Mouse (Mus musculus): ENCODE results near the gene Mylk. TPM values are rescaled to one million over a fixed set of nuclear protein-coding genes. Genes with fewer than 3 reads are reported as not detected.

Mylk gene
- polyA plus RNA-seq, 1 experiment from 2014 or later = 262 TPM

GRCm38 (mm10) chr16:34960866-34961582, 216.0 kb downstream of the Mylk start:
- Histone ChIP-seq H3K4me1 (ENCODE audit: control insufficient read depth, insufficient read depth, low read length) (peaks cover 51% of the 10 kb centered on the region), H3K27ac (ENCODE audit: low read length) (peak overlapping the region; percentile 83), H3K4me3 (ENCODE audit: low read depth, low read length) (no peak overlapping the region), H3K9ac (replicated peaks; ENCODE audit: low read depth, low read length) (no peak overlapping the region), H3K36me3 (ENCODE audit: control insufficient read depth, insufficient read depth, low read length) (peaks cover 7% of the 10 kb centered on the region), H3K9me3 (ENCODE audit: control insufficient read depth, low read depth, low read length) (no peaks in the 10 kb centered on the region), H3K4me2 (replicated peaks; ENCODE audit: low read depth, low read length) (no peak overlapping the region), H3K27me3 (ENCODE audit: control insufficient read depth, insufficient read depth, low read length) (no peaks in the 10 kb centered on the region)
- WGBS = 34% methylated on average over 9 of the region's 9 CpGs
- ATAC-seq (ENCODE audit: insufficient number of reproducible peaks, insufficient read depth, low FRiP score, low read depth) = no peak

- Histone ChIP-seq H3K4me2 (replicated peaks; ENCODE audit: low read depth, low read length) (no peak overlapping the region), H3K27ac (ENCODE audit: low read length) (peak overlapping the region; percentile 75; the same call in 1 of the 2 replicates), H3K4me1 (ENCODE audit: control insufficient read depth, insufficient read depth, low read length) (peaks cover 63% of the 10 kb centered on the region), H3K9me3 (ENCODE audit: control insufficient read depth, low read depth, low read length) (no peaks in the 10 kb centered on the region), H3K4me3 (ENCODE audit: low read depth, low read length) (no peak overlapping the region), H3K36me3 (ENCODE audit: control insufficient read depth, insufficient read depth, low read length) (peaks cover 7% of the 10 kb centered on the region), H3K27me3 (ENCODE audit: control insufficient read depth, insufficient read depth, low read length) (no peaks in the 10 kb centered on the region), H3K9ac (replicated peaks; ENCODE audit: low read depth, low read length) (no peak overlapping the region)
- WGBS = 47% methylated on average over 4 of the region's 4 CpGs
- ATAC-seq (ENCODE audit: insufficient number of reproducible peaks, insufficient read depth, low FRiP score, low read depth) = no peak
Measured at GRCm38 (mm10) chr16:34962322-34962721, 217.3 kb downstream of the Mylk start.

GRCm38 (mm10) chr16:34963008-34963407, 218.0 kb downstream of the Mylk start:
- Histone ChIP-seq H3K36me3 (ENCODE audit: control insufficient read depth, insufficient read depth, low read length) (peaks cover 7% of the 10 kb centered on the region), H3K27me3 (ENCODE audit: control insufficient read depth, insufficient read depth, low read length) (no peaks in the 10 kb centered on the region), H3K4me3 (ENCODE audit: low read depth, low read length) (no peak overlapping the region), H3K4me1 (ENCODE audit: control insufficient read depth, insufficient read depth, low read length) (peaks cover 62% of the 10 kb centered on the region), H3K9ac (replicated peaks; ENCODE audit: low read depth, low read length) (no peak overlapping the region), H3K27ac (ENCODE audit: low read length) (peak overlapping the region; percentile 18; the same call in 1 of the 2 replicates), H3K9me3 (ENCODE audit: control insufficient read depth, low read depth, low read length) (no peaks in the 10 kb centered on the region), H3K4me2 (replicated peaks; ENCODE audit: low read depth, low read length) (no peak overlapping the region)
- no peak for ATAC-seq (ENCODE audit: insufficient number of reproducible peaks, insufficient read depth, low FRiP score, low read depth)
- 40% methylated on average over 4 of the region's 4 CpGs for WGBS

DNA sequence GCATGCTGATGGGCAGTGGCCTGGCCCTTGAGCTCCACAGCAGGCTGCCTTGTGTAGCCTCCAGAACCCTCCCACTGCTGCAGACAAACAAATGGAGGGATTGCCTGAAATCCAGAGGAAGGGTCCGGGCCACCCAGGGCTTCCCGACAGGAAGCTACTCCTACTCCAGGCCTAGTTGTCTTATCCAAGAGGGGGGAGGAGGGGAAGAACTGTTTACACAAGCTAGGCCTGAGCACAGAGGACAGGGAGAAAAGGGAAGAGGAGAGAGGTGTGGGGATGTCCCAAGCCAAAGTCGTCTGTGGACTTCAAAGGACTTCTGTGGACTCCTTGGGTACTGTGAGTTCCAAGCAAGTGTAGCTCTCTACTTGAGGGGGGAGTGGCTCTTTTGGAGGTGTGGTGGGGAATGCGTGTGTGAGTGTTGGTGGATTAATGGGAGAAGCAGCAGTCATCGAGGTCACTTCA, 221.6 kb downstream of the Mylk start:
- ATAC-seq (ENCODE audit: insufficient number of reproducible peaks, insufficient read depth, low FRiP score, low read depth) = peak; percentile 48; the same call in 1 of the 2 replicates
- WGBS = 35% methylated on average over 5 of the region's 5 CpGs
- H3K4me1 ChIP-seq (ENCODE audit: control insufficient read depth, insufficient read depth, low read length) = peaks cover 26% of the 10 kb centered on the region; the same call in 1 of the 2 replicates
- H3K27ac ChIP-seq (ENCODE audit: low read length) = peak overlapping the region; percentile 80; the same call in 1 of the 2 replicates
- no peak overlapping the region for H3K4me2 ChIP-seq (replicated peaks; ENCODE audit: low read depth, low read length)
- H3K9me3 ChIP-seq (ENCODE audit: control insufficient read depth, low read depth, low read length) = no peaks in the 10 kb centered on the region
- H3K4me3 ChIP-seq (ENCODE audit: low read depth, low read length) = no peak overlapping the region
- no peaks in the 10 kb centered on the region for H3K27me3 ChIP-seq (ENCODE audit: control insufficient read depth, insufficient read depth, low read length)
- H3K36me3 ChIP-seq (ENCODE audit: control insufficient read depth, insufficient read depth, low read length) = peaks cover 15% of the 10 kb centered on the region
- no peak overlapping the region for H3K9ac ChIP-seq (replicated peaks; ENCODE audit: low read depth, low read length)

- 53% methylated on average over 10 of the region's 10 CpGs for WGBS
- Histone ChIP-seq H3K9me3 (ENCODE audit: control insufficient read depth, low read depth, low read length) (no peaks in the 10 kb centered on the region), H3K9ac (replicated peaks; ENCODE audit: low read depth, low read length) (no peak overlapping the region), H3K27me3 (ENCODE audit: control insufficient read depth, insufficient read depth, low read length) (no peaks in the 10 kb centered on the region), H3K4me1 (ENCODE audit: control insufficient read depth, insufficient read depth, low read length) (peaks cover 22% of the 10 kb centered on the region; the same call in 1 of the 2 replicates), H3K36me3 (ENCODE audit: control insufficient read depth, insufficient read depth, low read length) (peaks cover 18% of the 10 kb centered on the region), H3K27ac (ENCODE audit: low read length) (peak overlapping the region; percentile 80; the same call in 1 of the 2 replicates), H3K4me2 (replicated peaks; ENCODE audit: low read depth, low read length) (no peak overlapping the region), H3K4me3 (ENCODE audit: low read depth, low read length) (no peak overlapping the region)
- peak; percentile 86 for ATAC-seq (ENCODE audit: insufficient number of reproducible peaks, insufficient read depth, low FRiP score, low read depth)
Measured at GRCm38 (mm10) chr16:34967120-34967800, 222.2 kb downstream of the Mylk start.

GRCm38 (mm10) chr16:34968181-34968580, 223.2 kb downstream of the Mylk start:
- ATAC-seq (ENCODE audit: insufficient number of reproducible peaks, insufficient read depth, low FRiP score, low read depth) = no peak
- 92% methylated on average over 5 of the region's 5 CpGs for WGBS
- Histone ChIP-seq H3K4me1 (ENCODE audit: control insufficient read depth, insufficient read depth, low read length) (peaks cover 16% of the 10 kb centered on the region; the same call in 1 of the 2 replicates), H3K4me2 (replicated peaks; ENCODE audit: low read depth, low read length) (no peak overlapping the region), H3K27me3 (ENCODE audit: control insufficient read depth, insufficient read depth, low read length) (no peaks in the 10 kb centered on the region), H3K9ac (replicated peaks; ENCODE audit: low read depth, low read length) (no peak overlapping the region), H3K27ac (ENCODE audit: low read length) (no peak overlapping the region), H3K4me3 (ENCODE audit: low read depth, low read length) (no peak overlapping the region), H3K9me3 (ENCODE audit: control insufficient read depth, low read depth, low read length) (no peaks in the 10 kb centered on the region), H3K36me3 (ENCODE audit: control insufficient read depth, insufficient read depth, low read length) (peaks cover 23% of the 10 kb centered on the region)

DNA sequence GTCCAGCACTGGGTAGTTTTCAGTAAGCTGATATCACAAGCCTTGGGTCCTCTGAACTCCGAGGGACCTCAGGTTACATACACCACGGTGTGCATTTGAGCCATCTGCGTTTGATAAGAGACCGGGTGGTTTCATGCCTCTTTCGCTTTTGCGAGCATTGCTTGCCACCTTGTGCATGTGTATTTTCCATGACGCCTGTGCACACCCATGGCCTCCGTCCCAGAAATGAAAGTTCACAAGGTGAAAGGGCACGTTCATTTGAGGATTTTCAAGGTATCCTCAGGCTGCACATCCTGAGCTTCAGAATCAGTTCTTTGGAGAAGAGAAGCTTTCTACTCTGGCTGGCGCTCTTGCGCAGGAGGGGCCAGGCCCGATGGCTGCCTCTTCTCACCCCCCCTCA, 227.5 kb downstream of the Mylk start:
- WGBS = 71% methylated on average over 12 of the region's 12 CpGs
- H3K4me2 ChIP-seq (replicated peaks; ENCODE audit: low read depth, low read length) = no peak overlapping the region
- H3K4me1 ChIP-seq (ENCODE audit: control insufficient read depth, insufficient read depth, low read length) = no peaks in the 10 kb centered on the region
- no peaks in the 10 kb centered on the region for H3K27me3 ChIP-seq (ENCODE audit: control insufficient read depth, insufficient read depth, low read length)
- no peaks in the 10 kb centered on the region for H3K9me3 ChIP-seq (ENCODE audit: control insufficient read depth, low read depth, low read length)
- H3K4me3 ChIP-seq (ENCODE audit: low read depth, low read length) = no peak overlapping the region
- H3K27ac ChIP-seq (ENCODE audit: low read length) = no peak overlapping the region
- no peak for ATAC-seq (ENCODE audit: insufficient number of reproducible peaks, insufficient read depth, low FRiP score, low read depth)
- peaks cover 15% of the 10 kb centered on the region for H3K36me3 ChIP-seq (ENCODE audit: control insufficient read depth, insufficient read depth, low read length)
- no peak overlapping the region for H3K9ac ChIP-seq (replicated peaks; ENCODE audit: low read depth, low read length)

- Histone ChIP-seq H3K27ac (ENCODE audit: low read length) (no peak overlapping the region), H3K36me3 (ENCODE audit: control insufficient read depth, insufficient read depth, low read length) (peaks cover 27% of the 10 kb centered on the region), H3K4me1 (ENCODE audit: control insufficient read depth, insufficient read depth, low read length) (no peaks in the 10 kb centered on the region), H3K9ac (replicated peaks; ENCODE audit: low read depth, low read length) (no peak overlapping the region), H3K4me2 (replicated peaks; ENCODE audit: low read depth, low read length) (no peak overlapping the region), H3K27me3 (ENCODE audit: control insufficient read depth, insufficient read depth, low read length) (no peaks in the 10 kb centered on the region), H3K4me3 (ENCODE audit: low read depth, low read length) (no peak overlapping the region), H3K9me3 (ENCODE audit: control insufficient read depth, low read depth, low read length) (no peaks in the 10 kb centered on the region)
- ATAC-seq (ENCODE audit: insufficient number of reproducible peaks, insufficient read depth, low FRiP score, low read depth) = no peak
- 36% methylated on average over 2 of the region's 2 CpGs for WGBS
Measured at GRCm38 (mm10) chr16:34975544-34975943, 230.5 kb downstream of the Mylk start.
